Mouse (Mus musculus) cortical plate, adult 2 months (tissue): ENCODE data around the gene Cops7b.

Experiments used
- CTCF ChIP-seq: fragments of 200-500 bp; IDR thresholded peaks from 2 replicates; pipeline ENCODE4 v1.5.1; 2011; ENCODE audit warnings: mild to moderate bottlenecking, control low read depth, low read length; ENCODE audit not compliant: insufficient read depth; ENCODE audit errors: extremely low read depth
- POLR2A ChIP-seq: fragments of 200-500 bp; IDR thresholded peaks from 2 replicates; pipeline ENCODE4 v1.6.1; 2011; ENCODE audit warnings: mild to moderate bottlenecking, low read length, control low read depth; ENCODE audit not compliant: insufficient read depth; ENCODE audit errors: extremely low read depth

DNA sequence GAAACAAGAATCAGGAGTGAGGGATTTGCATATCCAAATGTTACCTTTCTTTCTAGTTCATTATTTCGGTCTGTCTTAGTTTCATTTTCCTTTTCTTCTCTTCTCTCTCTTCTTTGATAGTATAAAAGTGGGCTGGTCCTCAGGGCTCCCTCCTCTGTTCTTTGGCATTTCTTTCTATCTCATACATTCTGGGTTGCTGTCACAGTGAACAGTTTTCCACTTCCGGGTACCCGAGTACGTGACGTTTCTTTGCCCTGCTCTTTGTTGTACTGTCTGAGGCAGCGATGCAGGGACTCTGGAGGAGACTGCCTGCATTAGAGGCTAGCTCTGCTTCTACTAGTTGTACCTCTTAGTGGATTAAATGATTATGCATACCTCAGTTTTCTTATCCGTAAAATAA, 11.8 kb downstream of the Cops7b start:
- TF ChIP-seq CTCF = no peak
- no peak for TF ChIP-seq POLR2A
